Mouse (Mus musculus) lung, adult 2 months (tissue): ENCODE data around the gene Arl15.

Experiments
- CTCF ChIP-seq: fragments of 200-500 bp; IDR thresholded peaks from 2 replicates; pipeline ENCODE4 v1.5.1; 2011; ENCODE audit warnings: mild to moderate bottlenecking, low read length, control low read depth; ENCODE audit not compliant: insufficient read depth
- POLR2A ChIP-seq: fragments of 200-500 bp; IDR thresholded peaks from 2 replicates; pipeline ENCODE4 v1.6.1; 2011; ENCODE audit warnings: low read depth, mild to moderate bottlenecking, control low read depth, low read length, borderline replicate concordance; ENCODE audit errors: extremely low read depth

GRCm38 (mm10) chr13:113870403-113870802 is 76.1 kb downstream of the Arl15 start:
- TF ChIP-seq CTCF (no peak), POLR2A (peak; percentile 16; the same call in 1 of the 2 replicates)
